Mouse (Mus musculus) fat pad, adult 2 months (tissue): ENCODE results near the gene Obp2a.
"Not testable (repeated sequence)": the region's sequence is repeated elsewhere in the genome, so short reads cannot be mapped to it uniquely, and the experiment has no call there.

Experiments used
- DNase-seq: peaks from one replicate; pipeline ENCODE4 v3.0.0-alpha.2; 2011; ENCODE audit warnings: low read depth, low spot score; ENCODE audit errors: extremely low read depth

Gene Obp2a

GRCm38 (mm10) chr2:25709056-25709455, 9.2 kb downstream of the Obp2a start:
- DNase-seq = not testable (repeated sequence)

GRCm38 (mm10) chr2:25709791-25710190, 9.9 kb downstream of the Obp2a start:
- not testable (repeated sequence) for DNase-seq

GRCm38 (mm10) chr2:25711641-25712040, 11.8 kb downstream of the Obp2a start:
- DNase-seq = not testable (repeated sequence)

- DNase-seq = peak; percentile 68
These were observed 17.4 kb downstream of the Obp2a start for GRCm38 (mm10) chr2:25717222-25717621.

GRCm38 (mm10) chr2:25733199-25733930, 33.5 kb downstream of the Obp2a start:
- DNase-seq = no peak

- DNase-seq = not testable (repeated sequence)
These were observed 36.9 kb downstream of the Obp2a start, which contains the start of gene Obp2b for GRCm38 (mm10) chr2:25736709-25737108. Gene Obp2b (plus strand): TSS chr2:25737009.

GRCm38 (mm10) chr2:25741671-25742070, 41.8 kb downstream of the Obp2a start:
- no peak for DNase-seq
